Comparison of ENCODE assay signal across 8 mouse cellular contexts in genomic region chr19:11044996-11045711, GRCm38 (mm10). TPM values are rescaled to one million over a fixed set of nuclear protein-coding genes. Genes with fewer than 3 reads are reported as not detected.
A peak's percentile ranks its signal among the peaks of the same experiment; 100 is the strongest.
DNase-seq lines count a peak whose midpoint lies in the region; ATAC-seq and TF ChIP-seq lines count a peak whose summit lies in the region.

No protein-coding gene starts in this region.

- H3K9me3 ChIP-seq in intestine, postnatal 0 days (ENCODE audit: control insufficient read depth), result no peaks in the 10 kb centered on the region
- no peaks in the 10 kb centered on the region for H3K9me3 ChIP-seq in midbrain, embryonic 16.5 days (replicated peaks; ENCODE audit: control insufficient read depth, low read length, poor library complexity, severe bottlenecking)

- peak; percentile 98 for ATAC-seq in intestine, postnatal 0 days
- peak; percentile 98 for ATAC-seq in midbrain, embryonic 16.5 days

- peak overlapping the region; percentile 26; the same call in 1 of the 2 replicates for H3K9ac ChIP-seq in intestine, postnatal 0 days (ENCODE audit: low read depth, low read length)
- H3K9ac ChIP-seq in midbrain, embryonic 16.5 days (ENCODE audit: low read depth, low read length), result peak overlapping the region; percentile 59

- H3K4me3 ChIP-seq in intestine, postnatal 0 days (ENCODE audit: low read depth, low read length), result peak overlapping the region; percentile 25
- H3K4me3 ChIP-seq in midbrain, embryonic 16.5 days (ENCODE audit: low read depth, low read length), result peak overlapping the region; percentile 47

- WGBS in intestine, postnatal 0 days, result 10% methylated on average over 30 of the region's 40 CpGs
- 6% methylated on average over 36 of the region's 40 CpGs for WGBS in midbrain, embryonic 16.5 days

- H3K27ac ChIP-seq in intestine, postnatal 0 days (ENCODE audit: low read depth, low read length), result no peak overlapping the region
- no peak overlapping the region for H3K27ac ChIP-seq in midbrain, embryonic 16.5 days (ENCODE audit: low read length)

- peak overlapping the region; percentile 67 for H3K4me2 ChIP-seq in intestine, postnatal 0 days (replicated peaks; ENCODE audit: low read depth)
- peak overlapping the region; percentile 77 for H3K4me2 ChIP-seq in midbrain, embryonic 16.5 days (ENCODE audit: low read length)

- no peaks in the 10 kb centered on the region for H3K36me3 ChIP-seq in intestine, postnatal 0 days (ENCODE audit: control insufficient read depth, insufficient read depth)
- H3K36me3 ChIP-seq in midbrain, embryonic 16.5 days (ENCODE audit: control insufficient read depth, insufficient read depth, low read length), result no peaks in the 10 kb centered on the region

- peak; percentile 86 for TF ChIP-seq CTCF in intestine, postnatal 0 days (IDR thresholded peaks at IDR 0.05; ENCODE audit: low read depth)

- no peaks in the 10 kb centered on the region for H3K27me3 ChIP-seq in intestine, postnatal 0 days (replicated peaks; ENCODE audit: control insufficient read depth, insufficient read depth, low read length)
- H3K27me3 ChIP-seq in midbrain, embryonic 16.5 days (ENCODE audit: control insufficient read depth, insufficient read depth, low read depth, low read length), result no peaks in the 10 kb centered on the region

- H3K4me1 ChIP-seq in intestine, postnatal 0 days (replicated peaks; ENCODE audit: control insufficient read depth, insufficient read depth, low read length), result peaks cover 4% of the 10 kb centered on the region
- H3K4me1 ChIP-seq in midbrain, embryonic 16.5 days (ENCODE audit: control insufficient read depth, insufficient read depth, low read length), result peaks cover 2% of the 10 kb centered on the region; the same call in 1 of the 2 replicates

- peak; percentile 34 to 54 for DNase-seq in cerebellum, postnatal 4 days (ENCODE audit: low spot score in 2 of 2)
- DNase-seq in cerebellum, adult 8-10 months, result no peak
- peak; percentile 49 for DNase-seq in embryo, embryonic 11.5 days (ENCODE audit: low read depth, low spot score)
- peak; percentile 67 to 82 for DNase-seq in heart, adult 18-20 months
- DNase-seq in liver, result peak; percentile 81
- peak; percentile 73 to 76 for DNase-seq in spleen, postnatal 36 days (ENCODE audit: low spot score in 2 of 2)

RNA-seq across cellular contexts. Expression of gene Ms4a18, which starts 27.3 kb away (rescaled TPM):
- total RNA-seq in heart, adult 18-20 months (2021), result not detected
- polyA plus RNA-seq in intestine, postnatal 0 days (2015; fragmentation: Nextera tagmentation; extraction: Ambion mirVana), result 30.9 and 31.8 TPM in 2 replicates
- not detected in 2 replicates for polyA plus RNA-seq in midbrain, embryonic 16.5 days (2015; fragmentation: Nextera tagmentation; extraction: Ambion mirVana)

RNA-seq across cellular contexts. Expression of gene Ms4a8a, which starts 35.7 kb away (rescaled TPM):
- 1 to 10 TPM; 2.0 to 2.1 TPM for total RNA-seq in heart, adult 18-20 months (2021)
- polyA plus RNA-seq in intestine, postnatal 0 days (2015; fragmentation: Nextera tagmentation; extraction: Ambion mirVana), result 66.9 and 75.7 TPM in 2 replicates
- not detected in 2 replicates for polyA plus RNA-seq in midbrain, embryonic 16.5 days (2015; fragmentation: Nextera tagmentation; extraction: Ambion mirVana)

RNA-seq across cellular contexts. Expression of gene Ms4a15, which starts 52.1 kb away (rescaled TPM):
- total RNA-seq in heart, adult 18-20 months (2021), result not detected
- 0.34 and 0.44 TPM in 2 replicates for polyA plus RNA-seq in intestine, postnatal 0 days (2015; fragmentation: Nextera tagmentation; extraction: Ambion mirVana)
- polyA plus RNA-seq in midbrain, embryonic 16.5 days (2015; fragmentation: Nextera tagmentation; extraction: Ambion mirVana), result not detected in 2 replicates

Comparison
In these comparisons a context has a peak if more than half of its experiments do, and no peak if none do; other contexts are left out.
1. RNA of gene Ms4a18, which starts 27.3 kb away (polyA plus RNA-seq): 30.9 to 31.8 TPM in intestine, postnatal 0 days; not detected in midbrain, embryonic 16.5 days; every median in the first group is over 10 times any median in the second.
2. RNA of gene Ms4a8a, which starts 35.7 kb away (polyA plus RNA-seq): 66.9 to 75.7 TPM in intestine, postnatal 0 days; not detected in midbrain, embryonic 16.5 days; every median in the first group is over 10 times any median in the second.